Mouse (Mus musculus) urinary bladder, adult 2 months (tissue): ENCODE data around the gene Tarbp2. TPM values are rescaled to one million over a fixed set of nuclear protein-coding genes. Genes with fewer than 3 reads are reported as not detected.

Experiments
- DNase-seq: peaks from one replicate; pipeline ENCODE4 v3.0.0; 2022; ENCODE audit warnings: low spot score
- polyA plus RNA-seq: library from polyadenylated mRNA; depleted of rRNA; stranded (reverse); fragments of >200 nt; gene quantifications from 2 replicates; pipeline ENCODE4 v1.2.3, GENCODE M21; 2012

The Tarbp2 gene
- polyA plus RNA-seq, 1 experiment = 72.5 TPM

GRCm38 (mm10) chr15:102526111-102527002, 8.4 kb downstream of the Tarbp2 start:
- DNase-seq = no peak

DNA sequence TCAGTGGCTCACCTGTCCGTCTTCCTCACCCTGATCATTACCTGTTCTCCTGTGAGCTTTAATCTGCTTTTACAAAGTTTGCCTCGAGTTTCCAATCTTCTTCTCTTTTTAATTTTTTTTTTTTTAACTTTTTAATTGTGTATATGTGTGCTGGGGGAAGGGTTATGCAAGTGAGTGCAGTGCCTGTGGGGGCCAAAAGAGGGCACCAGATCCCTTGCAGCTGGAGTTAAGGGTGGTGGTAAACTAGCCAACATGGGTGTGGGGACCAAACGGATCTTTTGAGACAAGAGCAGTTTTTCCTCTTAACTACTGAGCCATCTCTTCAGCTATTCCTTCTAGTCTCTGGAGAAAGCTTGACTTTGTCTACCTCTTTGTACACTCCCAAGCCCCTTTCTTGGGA, 9.9 kb downstream of the Tarbp2 start:
- no peak for DNase-seq

GRCm38 (mm10) chr15:102528396-102528795, 10.4 kb downstream of the Tarbp2 start:
- no peak for DNase-seq

DNA sequence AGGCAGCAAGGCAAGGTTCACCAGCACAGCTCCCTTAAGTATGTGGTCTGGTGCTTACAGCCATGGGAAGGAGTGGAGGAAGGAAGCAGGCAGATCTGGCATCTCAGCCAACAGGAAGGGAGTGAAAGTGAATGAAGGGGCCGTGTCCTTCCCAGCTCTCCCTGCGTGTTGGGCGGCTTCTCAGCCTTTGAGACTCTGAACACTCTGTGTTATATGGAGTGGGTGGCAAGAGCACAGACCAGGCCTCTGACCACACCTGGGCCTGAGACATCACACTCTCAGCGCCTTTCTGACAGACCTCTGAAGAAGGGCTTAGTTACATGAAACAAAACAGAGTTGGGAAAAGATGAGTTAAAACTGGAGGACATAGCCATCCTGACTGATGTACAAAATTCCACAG, 12.6 kb downstream of the Tarbp2 start:
- no peak for DNase-seq

- DNase-seq = no peak
Observed at GRCm38 (mm10) chr15:102531586-102531985, 13.6 kb downstream of the Tarbp2 start.

- DNase-seq = no peak
Observed at GRCm38 (mm10) chr15:102532106-102532900, 14.3 kb downstream of the Tarbp2 start.

GRCm38 (mm10) chr15:102533926-102534325, 15.9 kb downstream of the Tarbp2 start:
- DNase-seq = no peak

- no peak for DNase-seq
Observed at GRCm38 (mm10) chr15:102544801-102545200, 26.8 kb downstream of the Tarbp2 start.

DNA sequence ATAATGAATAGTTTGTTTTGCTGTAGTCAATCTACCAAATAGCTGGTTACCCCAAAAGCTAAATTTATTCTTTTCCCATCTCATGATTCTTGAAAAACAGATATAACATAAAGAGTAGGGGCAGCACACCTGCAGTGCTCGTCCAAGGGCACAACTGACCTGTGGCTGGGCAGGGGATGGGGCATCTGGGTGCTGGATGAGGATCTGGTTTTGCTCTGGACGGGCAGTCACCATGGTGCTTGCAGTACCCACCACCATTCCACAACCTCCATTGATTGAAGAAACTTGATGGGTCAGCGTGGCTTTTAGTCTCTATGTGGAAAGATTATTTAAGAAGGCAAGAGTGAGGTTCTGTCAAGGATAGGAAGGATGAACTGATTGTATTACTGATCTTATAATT, 28.3 kb downstream of the Tarbp2 start:
- no peak for DNase-seq

DNA sequence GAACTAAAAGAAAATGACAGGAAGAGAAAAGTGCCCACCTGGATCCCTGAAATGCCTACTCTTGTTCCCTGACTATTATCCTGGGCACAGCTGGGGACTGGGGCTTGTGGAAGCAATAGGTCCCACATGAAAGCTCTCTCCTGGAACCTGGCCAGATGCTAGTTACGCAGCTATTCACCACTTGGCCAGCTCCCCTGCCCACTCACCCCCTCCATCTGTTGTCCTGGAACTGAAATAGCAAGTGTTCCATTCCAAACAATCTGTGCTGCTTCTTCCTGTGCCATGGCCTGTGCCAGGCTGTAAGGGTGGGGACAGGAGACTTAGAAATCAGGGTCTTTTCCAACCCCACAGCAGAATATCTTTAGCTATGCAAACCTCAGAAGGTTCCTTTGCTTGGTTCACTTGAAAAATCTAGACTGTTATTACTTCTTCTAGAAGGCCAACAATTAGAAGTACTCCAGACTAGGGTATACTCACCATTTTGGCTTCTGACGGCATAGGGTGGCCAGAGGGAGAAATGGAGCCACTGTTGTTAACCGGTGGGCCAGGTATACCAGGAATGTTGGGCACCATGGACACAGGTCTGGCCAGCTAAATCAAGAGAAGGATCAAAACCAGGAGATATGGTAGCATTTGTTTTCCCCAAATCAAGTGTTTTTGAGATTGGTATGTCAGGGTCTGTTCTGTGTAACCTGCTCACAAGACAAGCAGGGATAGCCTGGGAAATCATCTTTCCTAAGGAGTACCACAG, 28.9 kb downstream of the Tarbp2 start:
- no peak for DNase-seq

DNA sequence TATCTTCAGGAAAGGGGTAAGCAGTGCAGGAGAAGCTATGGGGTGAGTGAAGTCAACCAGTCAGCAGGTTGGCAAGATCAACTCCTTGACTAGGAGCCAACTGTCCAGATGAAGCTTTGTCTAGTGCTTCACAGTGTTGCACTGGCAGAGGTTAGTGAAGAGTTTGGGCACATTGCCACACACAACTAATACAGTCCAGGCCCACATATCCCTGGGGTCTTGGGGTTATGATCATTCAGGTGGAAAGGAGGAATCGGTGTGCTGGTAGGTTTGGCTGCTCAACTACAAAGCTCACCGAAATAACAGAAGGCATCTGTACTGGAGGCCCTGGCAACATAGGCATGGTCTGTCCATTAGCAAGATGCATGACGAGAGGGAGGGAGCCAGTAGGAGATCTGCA, 29.5 kb downstream of the Tarbp2 start:
- DNase-seq = no peak

GRCm38 (mm10) chr15:102552599-102552998, 34.6 kb downstream of the Tarbp2 start:
- DNase-seq = no peak

DNA sequence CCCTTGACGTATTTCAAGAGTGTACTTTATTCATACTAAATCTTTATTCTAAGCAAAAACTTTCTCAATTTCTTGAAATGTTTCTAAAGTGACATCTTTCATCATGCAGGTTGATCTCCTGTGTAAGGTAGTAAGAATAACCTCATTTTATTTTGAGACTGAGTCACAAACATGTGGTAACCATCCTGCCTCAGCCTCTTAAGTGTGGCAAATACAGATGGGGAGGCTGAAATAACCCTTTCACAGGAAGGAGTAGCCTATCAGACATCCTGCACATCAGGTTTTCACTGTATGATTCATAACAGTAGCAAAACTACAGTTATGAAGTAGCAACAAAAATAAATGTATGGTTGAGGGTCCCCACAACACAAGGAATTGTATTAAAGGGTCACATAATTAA, 37.6 kb downstream of the Tarbp2 start:
- DNase-seq = no peak

DNA sequence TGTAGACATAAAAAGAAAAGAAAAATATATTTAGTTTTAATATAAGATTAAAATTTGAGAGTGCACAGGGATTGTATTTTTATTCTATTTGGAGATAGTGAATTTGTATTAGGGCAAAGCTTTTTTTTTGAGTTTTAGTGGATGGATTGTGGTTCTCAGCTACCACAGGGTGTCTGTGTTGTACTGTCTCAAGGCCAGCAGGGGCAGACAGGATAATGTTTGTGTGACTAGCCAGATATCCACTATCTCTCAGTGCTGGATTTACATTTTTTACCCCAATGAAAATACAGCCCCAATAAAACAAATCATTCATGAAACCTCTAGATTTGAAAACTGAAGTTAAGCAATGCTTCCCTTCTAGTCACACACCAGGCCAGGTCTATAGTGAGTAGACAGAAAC, 39.6 kb downstream of the Tarbp2 start:
- DNase-seq = no peak

GRCm38 (mm10) chr15:102562491-102562890, 44.5 kb downstream of the Tarbp2 start:
- no peak for DNase-seq

DNA sequence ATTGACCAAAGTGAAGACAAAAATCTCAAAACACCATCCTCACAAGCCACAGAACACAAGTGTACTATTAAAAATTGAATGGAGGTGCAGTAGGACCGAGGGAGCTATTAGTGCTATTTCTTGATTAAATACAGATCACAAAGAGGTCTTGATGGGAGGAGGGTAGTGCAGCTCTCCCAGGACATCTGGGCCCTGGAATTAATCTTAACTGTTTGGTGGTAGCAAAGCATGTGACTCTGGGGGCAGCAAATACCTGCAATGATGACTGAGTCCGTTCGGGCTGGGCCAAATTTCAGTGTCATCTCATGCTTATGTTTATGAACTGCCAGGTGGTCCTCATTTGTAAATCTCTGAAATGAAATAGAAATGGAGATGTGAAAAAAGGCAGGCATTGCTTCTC, 45.1 kb downstream of the Tarbp2 start:
- no peak for DNase-seq

GRCm38 (mm10) chr15:102563681-102564080, 45.7 kb downstream of the Tarbp2 start:
- DNase-seq = no peak

DNA sequence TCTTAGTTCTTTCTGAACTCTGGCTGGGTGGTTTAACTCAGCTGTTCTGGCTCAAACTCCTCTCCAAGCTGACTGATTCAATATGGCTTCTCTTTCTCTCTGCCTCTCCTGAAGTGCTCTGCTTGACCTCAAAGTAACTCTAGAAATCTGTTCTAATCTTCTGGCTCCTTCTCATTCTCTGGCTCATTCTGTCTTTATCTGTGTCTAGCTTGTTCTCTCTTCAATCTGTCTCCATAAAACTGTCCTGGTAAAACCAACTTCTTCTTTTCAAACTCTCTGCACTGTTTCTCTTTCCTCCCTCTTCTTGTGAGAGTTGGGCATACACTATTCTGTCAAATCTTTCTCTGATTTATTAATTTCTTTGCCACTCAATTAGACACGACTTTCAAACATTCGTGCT, 49.9 kb downstream of the Tarbp2 start:
- no peak for DNase-seq

DNA sequence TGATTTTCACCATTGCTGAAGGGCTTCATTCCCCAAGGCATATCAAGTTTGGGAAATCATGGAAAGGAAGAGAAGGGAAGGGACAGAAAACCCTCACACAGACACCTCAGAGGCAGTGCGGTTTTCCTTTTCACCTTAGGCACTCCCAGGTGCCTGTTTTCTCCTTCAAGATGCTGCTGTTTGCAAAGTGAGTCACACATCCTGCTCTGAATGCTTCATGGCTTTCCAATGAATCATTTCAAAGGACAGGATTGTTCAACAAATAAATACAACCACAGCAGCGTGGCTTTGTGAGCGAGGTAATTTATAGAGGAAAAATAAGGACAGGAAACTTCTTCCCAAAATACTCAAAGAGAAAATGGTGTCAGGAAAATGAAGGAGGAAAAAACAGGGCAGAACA, 54.1 kb downstream of the Tarbp2 start:
- DNase-seq = no peak
